Mouse (Mus musculus) spleen, adult 2 months (tissue): Measurements from ENCODE around the gene Mrpl20. TPM values are rescaled to one million over a fixed set of nuclear protein-coding genes. Genes with fewer than 3 reads are reported as not detected.

Experiments used
- DNase-seq, 2 experiments: peaks; one replicate each; pipeline versions ENCODE4 v3.0.0 to v3.0.0-alpha.2; 2012 to 2021; ENCODE audit warnings: low spot score in 2 of 2, low read depth in 1 of 2
- H3K27ac ChIP-seq: fragments of 200-500 bp; 2 replicates; pipeline ENCODE4 v1.5.1; 2012; ENCODE audit warnings: low read length, inconsistent platforms; ENCODE audit not compliant: insufficient read depth
- H3K27me3 ChIP-seq: fragments of 200-500 bp; 2 replicates; pipeline ENCODE4 v1.6.1; 2012; ENCODE audit warnings: mild to moderate bottlenecking, moderate library complexity, low read length, inconsistent platforms; ENCODE audit not compliant: control insufficient read depth, insufficient read depth
- H3K36me3 ChIP-seq: fragments of 200-500 bp; 2 replicates; pipeline ENCODE4 v1.6.1; 2012; ENCODE audit warnings: mild to moderate bottlenecking, low read length, inconsistent platforms; ENCODE audit not compliant: control insufficient read depth, insufficient read depth
- H3K4me1 ChIP-seq: fragments of 200-500 bp; 2 replicates; pipeline ENCODE4 v1.6.1; 2011; ENCODE audit warnings: inconsistent platforms; ENCODE audit not compliant: control insufficient read depth, insufficient read depth, insufficient read length
- H3K4me3 ChIP-seq: fragments of 200-500 bp; 2 replicates; pipeline ENCODE4 v1.5.1; 2011; ENCODE audit warnings: mild to moderate bottlenecking, inconsistent platforms; ENCODE audit not compliant: insufficient read depth, insufficient read length; ENCODE audit errors: extremely low read depth
- CTCF ChIP-seq: fragments of 200-500 bp; IDR thresholded peaks from 2 replicates; pipeline ENCODE4 v1.5.1; 2011; ENCODE audit warnings: mild to moderate bottlenecking, inconsistent platforms; ENCODE audit not compliant: insufficient read depth, insufficient read length, insufficient replicate concordance; ENCODE audit errors: extremely low read depth
- POLR2A ChIP-seq: fragments of 200-500 bp; IDR thresholded peaks from 2 replicates; pipeline ENCODE4 v1.6.1; 2011; ENCODE audit warnings: low read depth, low read length, inconsistent platforms
- WGBS: fragments of 180-500 bp; shearing (Covaris S2); methylation state at CpG from one replicate; pipeline ENCODE4 v1.1.7; 2018; 5-methylcytosine and 5-hydroxymethylcytosine counted together
- polyA plus RNA-seq: library from polyadenylated mRNA; depleted of rRNA; stranded (reverse); fragments of >200 nt; gene quantifications from 2 replicates; pipeline ENCODE4 v1.2.3, GENCODE M21; 2012

Gene Mrpl20
- polyA plus RNA-seq, 1 experiment: 23.3 TPM

DNA sequence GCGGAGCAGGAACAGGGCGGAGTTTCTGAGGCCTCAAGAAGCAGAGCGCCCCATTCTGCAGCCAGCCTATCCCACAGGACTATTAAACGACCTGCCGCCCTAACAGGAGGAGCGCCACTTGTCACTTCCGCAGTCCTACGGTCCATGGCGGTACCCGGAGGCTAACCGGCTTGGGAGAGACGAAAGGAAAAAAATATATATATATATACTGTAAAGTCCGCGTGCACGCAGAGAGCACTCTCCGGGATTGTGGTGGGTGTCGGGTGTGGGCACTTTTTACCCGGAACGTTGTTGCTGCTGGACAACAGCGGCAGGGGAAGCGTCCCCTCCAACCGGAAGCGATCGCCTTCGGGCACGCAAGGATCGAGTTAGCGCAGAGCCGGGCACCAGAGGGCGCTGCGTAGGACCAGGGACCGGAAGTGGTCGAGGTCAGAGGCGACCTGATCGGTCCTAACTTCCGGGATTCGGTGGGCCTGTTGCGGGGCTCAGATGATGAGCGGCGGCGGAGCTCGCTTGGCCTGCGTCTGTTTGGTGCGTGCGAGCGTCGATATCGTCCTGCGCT, 28.6 kb downstream of the Mrpl20 start, which contains the start of gene Aurkaip1:
TSS of gene Aurkaip1 (plus strand) at position 68 of the 562 bp plus-strand sequence.
- H3K36me3 ChIP-seq: peaks cover 1% of the 10 kb centered on the region; the same call in 1 of the 2 replicates
- under 1% methylated on average over 49 of the region's 49 CpGs for WGBS
- TF ChIP-seq POLR2A: peak; percentile 75
- TF ChIP-seq CTCF: peak; percentile 94
- peak; percentile 87 to 95 for DNase-seq
- peak within 1 kb of the TSS; percentile 91 for H3K4me3 ChIP-seq
- H3K27ac ChIP-seq: peak within 1 kb of the TSS; percentile 86
- H3K27me3 ChIP-seq: no peaks in the 10 kb centered on the region
- H3K4me1 ChIP-seq: peaks cover 9% of the 10 kb centered on the region; the same call in 1 of the 2 replicates

GRCm38 (mm10) chr4:155831831-155832230, 29.2 kb downstream of the Mrpl20 start:
- Histone ChIP-seq H3K27ac (peak overlapping the region; percentile 86), H3K4me1 (peaks cover 9% of the 10 kb centered on the region; the same call in 1 of the 2 replicates), H3K36me3 (no peaks in the 10 kb centered on the region), H3K4me3 (peak overlapping the region; percentile 91), H3K27me3 (no peaks in the 10 kb centered on the region)
- DNase-seq: no peak
- under 1% methylated on average over 25 of the region's 25 CpGs for WGBS
- TF ChIP-seq CTCF (no peak), POLR2A (no peak)

DNA sequence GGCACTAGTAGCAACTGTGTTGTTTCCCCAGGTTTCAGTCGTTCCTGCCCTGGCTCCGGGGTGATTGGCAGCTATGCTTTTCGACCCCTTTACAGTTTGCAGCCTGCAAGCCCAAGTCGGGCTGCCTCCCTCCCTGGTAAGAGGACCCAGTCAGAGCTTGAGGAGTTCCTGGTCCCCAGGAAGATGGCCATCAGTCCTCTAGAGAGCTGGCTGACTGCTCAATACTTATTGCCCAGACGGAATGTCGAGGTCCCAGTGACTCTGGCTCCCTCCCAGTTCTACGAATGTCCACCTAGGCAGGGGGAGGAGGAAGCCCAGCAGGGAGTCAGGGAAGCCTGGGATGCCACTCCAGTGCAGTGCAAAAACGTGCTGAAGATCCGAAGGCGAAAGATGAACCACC, 29.6 kb downstream of the Mrpl20 start:
- WGBS: 56% methylated on average over 10 of the region's 10 CpGs
- DNase-seq: no peak
- H3K27me3 ChIP-seq: no peaks in the 10 kb centered on the region
- no peaks in the 10 kb centered on the region for H3K36me3 ChIP-seq
- peak overlapping the region; percentile 91 for H3K4me3 ChIP-seq
- H3K4me1 ChIP-seq: peaks cover 9% of the 10 kb centered on the region; the same call in 1 of the 2 replicates
- no peak for TF ChIP-seq CTCF
- TF ChIP-seq POLR2A: no peak
- peak overlapping the region; percentile 86; the same call in 1 of the 2 replicates for H3K27ac ChIP-seq

DNA sequence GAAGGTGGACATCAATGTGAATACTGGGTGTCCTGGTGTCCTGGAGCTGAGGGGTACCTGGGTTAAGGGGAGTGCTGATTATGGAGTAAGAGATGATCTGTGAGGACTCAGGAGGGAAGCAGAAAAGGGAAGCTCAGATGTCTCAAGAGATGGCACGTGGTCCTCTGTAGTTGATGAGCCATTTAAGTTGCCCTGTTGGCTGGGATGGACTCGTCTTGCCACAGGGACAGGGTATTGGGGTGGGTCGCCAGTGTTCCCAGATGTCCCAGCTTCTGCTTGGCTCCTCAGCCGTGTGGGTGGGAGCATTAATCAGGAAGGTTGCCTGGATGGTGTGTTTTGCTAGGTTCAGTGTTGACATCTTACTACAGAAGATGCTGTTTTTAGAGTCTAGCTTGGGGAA, 30.6 kb downstream of the Mrpl20 start:
- no peak overlapping the region for H3K27ac ChIP-seq
- TF ChIP-seq CTCF: no peak
- H3K4me1 ChIP-seq: peaks cover 9% of the 10 kb centered on the region; the same call in 1 of the 2 replicates
- no peaks in the 10 kb centered on the region for H3K27me3 ChIP-seq
- no peak overlapping the region for H3K4me3 ChIP-seq
- no peaks in the 10 kb centered on the region for H3K36me3 ChIP-seq
- DNase-seq: no peak
- WGBS: 82% methylated on average over 4 of the region's 4 CpGs

DNA sequence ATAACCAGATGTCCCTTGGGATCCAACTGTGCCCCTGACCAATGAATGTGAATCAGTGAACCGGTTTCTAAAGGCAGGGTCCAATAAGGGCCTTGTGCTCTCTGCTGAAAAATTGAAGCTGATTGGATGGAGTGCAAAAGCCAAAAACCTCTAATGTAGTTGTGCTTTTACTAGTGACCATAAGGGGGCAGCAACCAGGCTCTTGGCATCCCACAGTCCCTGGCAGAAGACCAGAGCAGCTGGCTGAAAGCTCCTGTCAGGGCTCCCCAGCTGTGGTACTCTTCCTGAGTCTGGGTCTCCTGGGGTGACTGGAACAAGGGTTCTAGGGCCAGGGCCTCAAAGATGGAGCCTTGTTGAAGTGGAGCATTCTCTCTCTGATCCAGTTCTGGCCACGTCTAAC, 31.2 kb downstream of the Mrpl20 start:
- Histone ChIP-seq H3K36me3 (no peaks in the 10 kb centered on the region), H3K27me3 (no peaks in the 10 kb centered on the region), H3K4me3 (no peak overlapping the region), H3K27ac (peak overlapping the region; percentile 23; the same call in 1 of the 2 replicates), H3K4me1 (peaks cover 9% of the 10 kb centered on the region; the same call in 1 of the 2 replicates)
- TF ChIP-seq POLR2A: no peak
- no peak; the same call in 1 of the 2 replicates for TF ChIP-seq CTCF
- DNase-seq: peak; percentile 34 to 58
- 43% methylated on average over 2 of the region's 2 CpGs for WGBS

GRCm38 (mm10) chr4:155837404-155838010, 34.8 kb downstream of the Mrpl20 start:
- DNase-seq: no peak
- TF ChIP-seq POLR2A: no peak
- no peak for TF ChIP-seq CTCF
- no peak overlapping the region for H3K4me3 ChIP-seq
- no peaks in the 10 kb centered on the region for H3K27me3 ChIP-seq
- WGBS: 31% methylated on average over 11 of the region's 11 CpGs
- H3K27ac ChIP-seq: peak overlapping the region; percentile 28; the same call in 1 of the 2 replicates
- H3K4me1 ChIP-seq: peaks cover 14% of the 10 kb centered on the region; the same call in 1 of the 2 replicates
- H3K36me3 ChIP-seq: no peaks in the 10 kb centered on the region

DNA sequence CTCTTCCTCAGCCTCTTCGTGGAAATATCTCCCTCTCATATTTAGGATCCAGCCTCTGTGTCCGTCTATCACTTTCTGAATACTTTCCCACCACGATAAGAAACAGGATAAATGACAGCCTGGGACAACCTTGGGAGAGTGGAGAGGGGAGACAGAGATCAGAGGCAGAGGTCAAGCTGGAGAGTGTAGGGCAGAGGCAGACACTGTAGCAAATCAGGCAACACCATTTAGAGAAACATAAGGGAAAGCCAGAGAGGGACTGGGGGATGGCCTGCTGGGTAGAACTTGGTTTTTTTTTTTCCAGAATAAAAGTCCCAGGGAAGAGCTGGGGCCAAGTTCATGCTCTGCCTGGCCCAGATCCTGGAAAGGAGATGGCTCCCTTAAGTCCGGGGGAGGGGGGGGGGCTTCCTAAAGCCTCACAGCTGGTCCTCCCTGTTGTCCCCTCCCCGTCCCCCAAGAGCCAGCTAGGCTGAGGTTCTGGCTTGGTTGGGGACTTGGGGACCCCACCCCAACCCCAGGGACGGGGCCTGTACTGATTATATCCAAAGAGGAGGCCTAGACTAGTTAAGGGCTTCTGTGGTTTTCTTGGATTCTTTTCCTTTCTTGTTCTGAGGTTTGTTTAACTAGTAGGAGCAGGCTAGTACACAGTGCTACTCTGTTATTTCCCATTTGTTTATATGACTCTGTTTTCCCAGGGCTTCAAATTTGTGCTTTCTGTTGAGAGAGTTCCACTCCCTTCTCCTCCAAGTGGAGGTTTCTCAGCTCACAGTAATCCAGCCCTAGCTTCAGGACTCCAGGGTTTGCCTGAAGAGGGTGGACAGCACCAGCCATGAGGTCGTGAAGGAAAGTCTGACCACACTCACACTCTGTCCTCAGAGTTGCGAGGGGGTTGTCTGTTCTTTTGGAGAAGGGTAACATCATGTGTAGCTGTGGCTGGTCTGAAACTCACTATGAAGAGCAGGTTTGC, 35.8 kb downstream of the Mrpl20 start:
- H3K27ac ChIP-seq: peak overlapping the region; percentile 28
- no peak for DNase-seq
- no peaks in the 10 kb centered on the region for H3K27me3 ChIP-seq
- H3K36me3 ChIP-seq: no peaks in the 10 kb centered on the region
- H3K4me1 ChIP-seq: peaks cover 13% of the 10 kb centered on the region; the same call in 1 of the 2 replicates
- TF ChIP-seq POLR2A: no peak
- TF ChIP-seq CTCF: no peak
- WGBS: 71% methylated on average over 8 of the region's 8 CpGs
- no peak overlapping the region for H3K4me3 ChIP-seq
